Mouse (Mus musculus) heart, adult 9 months (tissue): ENCODE measurements around the gene Neurod6.

ENCODE experiments used
- DNase-seq, 2 experiments: peaks; one replicate each; pipeline ENCODE4 v3.0.0; 2022; ENCODE audit warnings: low spot score in 2 of 2

The Neurod6 gene

GRCm38 (mm10) chr6:55646824-55647560 is 34.1 kb downstream of the Neurod6 start:
- DNase-seq, result no peak

- DNase-seq, result no peak
Measured at GRCm38 (mm10) chr6:55646111-55646823, 34.8 kb downstream of the Neurod6 start.

GRCm38 (mm10) chr6:55634662-55635061 is 46.4 kb downstream of the Neurod6 start:
- no peak for DNase-seq
